In genomic region chr7:63211641-63212083, GRCm38 (mm10) we compare ENCODE assay signal across 8 mouse cellular contexts. TPM values are rescaled to one million over a fixed set of nuclear protein-coding genes. Genes with fewer than 3 reads are reported as not detected.
DNase-seq lines count a peak whose midpoint lies in the region; ATAC-seq lines count a peak whose summit lies in the region.

No protein-coding gene starts in this region.

- no peak for DNase-seq in frontal cortex, postnatal 25 days (ENCODE audit: low spot score in 2 of 2)
- peak; percentile 2 for DNase-seq in ovary, postnatal 36 days (ENCODE audit: low spot score)
- DNase-seq in ovary, postnatal 10 days (ENCODE audit: low spot score), result no peak
- DNase-seq in thymus, postnatal 25 days, result no peak
- no peak for DNase-seq in gastrocnemius, postnatal 4 days (ENCODE audit: low spot score in 2 of 2)

- H3K36me3 ChIP-seq in hindbrain, embryonic 15.5 days, result no peaks in the 10 kb centered on the region
- H3K36me3 ChIP-seq in midbrain, embryonic 16.5 days (ENCODE audit: control insufficient read depth, insufficient read depth, low read length), result no peaks in the 10 kb centered on the region

- H3K4me1 ChIP-seq in hindbrain, embryonic 15.5 days (replicated peaks), result peaks cover 6% of the 10 kb centered on the region
- H3K4me1 ChIP-seq in midbrain, embryonic 16.5 days (ENCODE audit: control insufficient read depth, insufficient read depth, low read length), result peaks cover 5% of the 10 kb centered on the region

- 1% methylated on average over 13 of the region's 13 CpGs for WGBS in hindbrain, embryonic 15.5 days
- WGBS in midbrain, embryonic 16.5 days, result 2% methylated on average over 13 of the region's 13 CpGs

- H3K4me3 ChIP-seq in hindbrain, embryonic 15.5 days, result peak overlapping the region; percentile 86
- H3K4me3 ChIP-seq in midbrain, embryonic 16.5 days (ENCODE audit: low read depth, low read length), result peak overlapping the region; percentile 87

- peak overlapping the region; percentile 73 for H3K9ac ChIP-seq in hindbrain, embryonic 15.5 days
- peak overlapping the region; percentile 87 for H3K9ac ChIP-seq in midbrain, embryonic 16.5 days (ENCODE audit: low read depth, low read length)

- H3K27me3 ChIP-seq in hindbrain, embryonic 15.5 days, result no peaks in the 10 kb centered on the region
- no peaks in the 10 kb centered on the region for H3K27me3 ChIP-seq in midbrain, embryonic 16.5 days (ENCODE audit: control insufficient read depth, insufficient read depth, low read depth, low read length)

- peak; percentile 39 for ATAC-seq in frontal cortex, adult (ENCODE audit: low TSS enrichment)
- ATAC-seq in hindbrain, embryonic 15.5 days (ENCODE audit: low FRiP score, low read depth), result peak; percentile 19; the same call in 1 of the 2 replicates
- ATAC-seq in midbrain, embryonic 16.5 days, result peak; percentile 23

- peak overlapping the region; percentile 87 for H3K4me2 ChIP-seq in hindbrain, embryonic 15.5 days
- peak overlapping the region; percentile 97 for H3K4me2 ChIP-seq in midbrain, embryonic 16.5 days (ENCODE audit: low read length)

- no peaks in the 10 kb centered on the region for H3K9me3 ChIP-seq in hindbrain, embryonic 15.5 days
- H3K9me3 ChIP-seq in midbrain, embryonic 16.5 days (replicated peaks; ENCODE audit: control insufficient read depth, low read length, poor library complexity, severe bottlenecking), result no peaks in the 10 kb centered on the region

- H3K27ac ChIP-seq in hindbrain, embryonic 15.5 days (replicated peaks), result no peak overlapping the region
- no peak overlapping the region for H3K27ac ChIP-seq in midbrain, embryonic 16.5 days (ENCODE audit: low read length)

RNA-seq across cellular contexts. Expression of gene Chrna7, which starts 0.7 kb away (rescaled TPM):
- 9.6 and 10.0 TPM in 2 replicates for polyA plus RNA-seq in hindbrain, embryonic 15.5 days (2015; fragmentation: Nextera tagmentation; extraction: Ambion mirVana)
- 8.5 and 8.9 TPM in 2 replicates for polyA plus RNA-seq in midbrain, embryonic 16.5 days (2015; fragmentation: Nextera tagmentation; extraction: Ambion mirVana)
- 1 to 10 TPM; 1.3 to 1.4 TPM for total RNA-seq in gastrocnemius, postnatal 4 days (2021)
